10 mouse cellular contexts compared by ENCODE assay signal in genomic region chr7:90040581-90041340, GRCm38 (mm10). TPM values are rescaled to one million over a fixed set of nuclear protein-coding genes. Genes with fewer than 3 reads are reported as not detected.
DNase-seq lines count a peak whose midpoint lies in the region; ATAC-seq and TF ChIP-seq lines count a peak whose summit lies in the region.
"Had no signal": no experiment of that assay in that cellular context is flagged by ENCODE, and none has a peak within 500 bp of the region (broad histone marks: within the 10 kb centered on the region; RNA-seq: fewer than 3 reads in every experiment).

No protein-coding gene starts in this region.

- TF ChIP-seq POLR2A in spleen, adult 2 months (IDR thresholded peaks at IDR 0.05; ENCODE audit: low read depth, low read length) = no peak

- 91% methylated on average over 11 of the region's 11 CpGs for WGBS in spleen, adult 2 months
- 62% methylated on average over 11 of the region's 11 CpGs for WGBS in limb, embryonic 15.5 days
- WGBS in forebrain, embryonic 10.5 days = 72% methylated on average over 11 of the region's 11 CpGs

- peak overlapping the region; percentile 40 for H3K27ac ChIP-seq in spleen, adult 2 months (ENCODE audit: insufficient read depth, low read length)
- H3K27ac ChIP-seq in limb, embryonic 15.5 days = peak overlapping the region; percentile 59
- H3K27ac ChIP-seq in forebrain, embryonic 10.5 days = no peak overlapping the region

- H3K4me2 ChIP-seq in limb, embryonic 15.5 days = no peak overlapping the region

- H3K4me3 ChIP-seq in spleen, adult 2 months (ENCODE audit: extremely low read depth, insufficient read depth, insufficient read length) = no peak overlapping the region
- H3K4me3 ChIP-seq in limb, embryonic 15.5 days = no peak overlapping the region
- H3K4me3 ChIP-seq in forebrain, embryonic 10.5 days = no peak overlapping the region
- H3K4me3 ChIP-seq: erythroblast, embryonic 14.5 days had no signal

- no peak for TF ChIP-seq CTCF in spleen, adult 2 months (IDR thresholded peaks at IDR 0.05; ENCODE audit: extremely low read depth, insufficient read depth, insufficient read length, insufficient replicate concordance)

- no peak for DNase-seq in spleen, adult 2 months (ENCODE audit: low read depth in 1 of 2, low spot score in 2 of 2)
- no peak for DNase-seq in spleen, adult 18-20 months
- peak; percentile 68 to 76 for DNase-seq in heart, adult 9 months (ENCODE audit: low spot score in 2 of 2)
- peak; percentile 47 for DNase-seq in testis, postnatal 14 days (ENCODE audit: low spot score)
- DNase-seq in forebrain, embryonic 10.5 days (ENCODE audit: extremely low spot score, low spot score) = no peak
- no peak for DNase-seq in cerebellum, postnatal 14 days
- DNase-seq in layer of hippocampus, adult 8-10 months (ENCODE audit: low spot score in 2 of 2) = no peak

- no peaks in the 10 kb centered on the region for H3K9me3 ChIP-seq in limb, embryonic 15.5 days
- no peaks in the 10 kb centered on the region for H3K9me3 ChIP-seq in forebrain, embryonic 10.5 days

- no peaks in the 10 kb centered on the region for H3K36me3 ChIP-seq in spleen, adult 2 months (ENCODE audit: control insufficient read depth, insufficient read depth, low read length)
- no peaks in the 10 kb centered on the region for H3K36me3 ChIP-seq in limb, embryonic 15.5 days
- H3K36me3 ChIP-seq in forebrain, embryonic 10.5 days (replicated peaks) = no peaks in the 10 kb centered on the region

- H3K9ac ChIP-seq in limb, embryonic 15.5 days = no peak overlapping the region

- H3K4me1 ChIP-seq in spleen, adult 2 months (ENCODE audit: control insufficient read depth, insufficient read depth, insufficient read length) = no peaks in the 10 kb centered on the region
- H3K4me1 ChIP-seq in limb, embryonic 15.5 days = peaks cover 14% of the 10 kb centered on the region
- H3K4me1 ChIP-seq in forebrain, embryonic 10.5 days = peaks cover 19% of the 10 kb centered on the region

- no peaks in the 10 kb centered on the region for H3K27me3 ChIP-seq in spleen, adult 2 months (ENCODE audit: control insufficient read depth, insufficient read depth, low read length)
- H3K27me3 ChIP-seq in limb, embryonic 15.5 days = no peaks in the 10 kb centered on the region
- no peaks in the 10 kb centered on the region for H3K27me3 ChIP-seq in forebrain, embryonic 10.5 days (ENCODE audit: poor library complexity, severe bottlenecking)
- H3K27me3 ChIP-seq: Patski had no signal

- no peak for ATAC-seq in limb, embryonic 15.5 days (ENCODE audit: insufficient number of reproducible peaks, low FRiP score, low TSS enrichment, low read depth)
- ATAC-seq: Patski had no signal

RNA-seq across cellular contexts. Expression of gene Eed, which starts 60.0 kb away (rescaled TPM):
- polyA plus RNA-seq in spleen, adult 2 months (2012; rRNA removed) = 19.9 and 21.3 TPM in 2 replicates
- polyA plus RNA-seq in limb, embryonic 15.5 days (2015; fragmentation: Nextera tagmentation; extraction: Ambion mirVana) = 62.7 and 63.0 TPM in 2 replicates
- polyA plus RNA-seq in forebrain, embryonic 10.5 days (2016; fragmentation: Nextera tagmentation; extraction: Ambion mirVana) = 95.3 and 102 TPM in 2 replicates
- 10 to 100 TPM; 28.4 to 37.7 (median 34.0) TPM for total RNA-seq in layer of hippocampus, adult 8-10 months (2022)

Comparison
In these comparisons a context has a peak if more than half of its experiments do, and no peak if none do; other contexts are left out.
1. DNase-seq: peak in heart, adult 9 months (2 of 2) and testis, postnatal 14 days (single experiment); none in spleen, adult 2 months (0 of 2), spleen, adult 18-20 months (0 of 2), forebrain, embryonic 10.5 days (single experiment), cerebellum, postnatal 14 days (0 of 2) and layer of hippocampus, adult 8-10 months (0 of 2).